12 mouse cellular contexts compared by ENCODE assay signal in the genomic region with DNA sequence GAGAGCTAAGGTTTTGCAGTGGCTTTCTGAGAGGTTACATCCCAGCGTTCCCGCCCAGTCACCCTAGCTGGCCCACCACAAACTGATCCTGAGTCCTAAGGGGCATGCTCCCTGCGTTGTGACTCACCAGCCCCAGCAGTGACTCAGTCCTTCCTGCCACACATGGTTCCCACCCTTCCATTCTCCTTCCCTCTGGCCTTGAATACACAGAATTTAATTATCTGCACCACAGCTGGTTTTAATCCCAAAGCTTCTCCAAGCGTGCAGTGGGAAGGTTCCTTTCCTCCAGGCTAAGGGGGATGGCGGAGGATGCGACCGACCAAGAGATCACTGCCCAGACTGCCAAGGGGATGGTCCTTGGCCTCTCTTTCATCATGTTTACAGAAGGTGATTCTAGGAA. TPM values are rescaled to one million over a fixed set of nuclear protein-coding genes. Genes with fewer than 3 reads are reported as not detected.
A peak's percentile ranks its signal among the peaks of the same experiment; 100 is the strongest.
DNase-seq lines count a peak whose midpoint lies in the region; ATAC-seq lines count a peak whose summit lies in the region.
"Had no signal": no experiment of that assay in that cellular context is flagged by ENCODE, and none has a peak within 500 bp of the region (broad histone marks: within the 10 kb centered on the region; RNA-seq: fewer than 3 reads in every experiment).

No protein-coding gene starts in this region.

- peak; percentile 26; the same call in 1 of the 2 replicates for ATAC-seq in kidney, embryonic 16.5 days (ENCODE audit: low FRiP score, low TSS enrichment)
- peak; percentile 61 for ATAC-seq in megakaryocyte, adult 5-6 weeks (ENCODE audit: poor library complexity, severe bottlenecking)

- H3K4me1 ChIP-seq in kidney, embryonic 16.5 days (ENCODE audit: insufficient read depth, low read length) = peaks cover 21% of the 10 kb centered on the region

- H3K27me3 ChIP-seq in kidney, embryonic 16.5 days (ENCODE audit: insufficient read depth, low read length) = no peaks in the 10 kb centered on the region

- no peak overlapping the region for H3K4me2 ChIP-seq in kidney, embryonic 16.5 days (replicated peaks; ENCODE audit: low read depth, low read length)

- 0 out of 2 replicates have a peak, but pooled peaks cover 4% of the 10 kb centered on the region for H3K9me3 ChIP-seq in kidney, embryonic 16.5 days (ENCODE audit: low read length)

- H3K27ac ChIP-seq in kidney, embryonic 16.5 days (ENCODE audit: low read length) = peak overlapping the region; percentile 35

- DNase-seq in kidney, postnatal 10 days = no peak
- DNase-seq in adrenal gland, postnatal 14 days = peak; percentile 73
- DNase-seq in fibroblast of lung, adult 2 months (ENCODE audit: low read depth) = peak; percentile 91
- no peak for DNase-seq in thymus, postnatal 14 days
- no peak for DNase-seq in spleen, postnatal 4 days (ENCODE audit: low spot score in 2 of 2)
- no peak for DNase-seq in spleen, postnatal 10 days (ENCODE audit: low spot score in 2 of 2)
- DNase-seq: cerebellum, adult 9-10 months; lung, postnatal 4 days; right cerebral cortex, adult 18-20 months; thymus, postnatal 36 days had no signal

- H3K36me3 ChIP-seq in kidney, embryonic 16.5 days (ENCODE audit: insufficient read depth, low read length) = no peaks in the 10 kb centered on the region

- no peak overlapping the region for H3K4me3 ChIP-seq in kidney, embryonic 16.5 days (ENCODE audit: low read length)

- 28% methylated on average over 7 of the region's 7 CpGs for WGBS in kidney, embryonic 16.5 days

- no peak overlapping the region for H3K9ac ChIP-seq in kidney, embryonic 16.5 days (replicated peaks; ENCODE audit: low read length)

RNA-seq across cellular contexts. Expression of a gene that starts 26.1 kb away (rescaled TPM):
- 0.51 and 1.1 TPM in 2 replicates for polyA plus RNA-seq in kidney, embryonic 16.5 days (2015; fragmentation: Nextera tagmentation; extraction: Ambion mirVana)
- 8.4 and 10.2 TPM in 2 replicates for total RNA-seq in adrenal gland, postnatal 14 days (2021)
- 14.1 and 17.8 TPM in 2 replicates for total RNA-seq in megakaryocyte, adult 5-6 weeks (2015)
- total RNA-seq in megakaryocyte, adult 5-6 weeks (2017) = 26.9 and 28.4 TPM in 2 replicates

RNA-seq across cellular contexts. Expression of a gene that starts 49.0 kb away (rescaled TPM):
- 162 and 174 TPM in 2 replicates for polyA plus RNA-seq in kidney, embryonic 16.5 days (2015; fragmentation: Nextera tagmentation; extraction: Ambion mirVana)
- 172 and 183 TPM in 2 replicates for total RNA-seq in adrenal gland, postnatal 14 days (2021)
- total RNA-seq in megakaryocyte, adult 5-6 weeks (2015) = 24.8 and 35.1 TPM in 2 replicates
- total RNA-seq in megakaryocyte, adult 5-6 weeks (2017) = 10.0 and 10.7 TPM in 2 replicates

Comparison
In these comparisons a context has a peak if more than half of its experiments do, and no peak if none do; other contexts are left out.
1. DNase-seq: peak in adrenal gland, postnatal 14 days (single experiment) and fibroblast of lung, adult 2 months (single experiment); none in kidney, postnatal 10 days (single experiment), thymus, postnatal 14 days (single experiment), spleen, postnatal 4 days (0 of 2) and spleen, postnatal 10 days (0 of 2).